Mouse (Mus musculus): ENCODE data around the gene Calr.

DNA sequence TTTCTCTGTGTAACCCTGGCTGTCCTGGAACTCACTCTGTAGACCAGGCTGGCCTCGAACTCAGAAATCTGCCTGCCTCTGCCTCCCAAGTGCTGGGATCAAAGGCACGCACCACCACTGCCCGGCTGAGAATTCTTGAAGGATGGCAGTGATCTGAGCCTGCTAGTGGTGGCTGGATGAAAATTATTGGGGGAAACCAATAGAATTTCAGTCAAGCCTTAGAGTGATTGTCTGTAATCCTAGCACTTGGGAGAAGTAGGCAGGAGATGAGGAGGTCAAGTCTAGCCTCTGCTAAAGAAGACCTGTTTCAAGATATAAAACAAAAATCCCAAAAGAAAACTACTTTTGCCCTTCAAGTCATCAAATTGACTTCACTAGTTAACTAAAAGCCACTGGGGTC, 9.7 kb upstream of the Calr start:
- TF ChIP-seq POLR2A (IDR thresholded peaks at IDR 0.05; ENCODE audit: insufficient read depth, low read depth, low read length), result no peak
- no peak for TF ChIP-seq CTCF (IDR thresholded peaks at IDR 0.05; ENCODE audit: insufficient read depth, low read depth, low read length)

Data from olfactory bulb, adult 2 months (tissue).